Mouse (Mus musculus): ENCODE data around the gene Gm42715. TPM values are rescaled to one million over a fixed set of nuclear protein-coding genes. Genes with fewer than 3 reads are reported as not detected.
A peak's percentile ranks its signal among the peaks of the same experiment; 100 is the strongest.
"Not testable (repeated sequence)": the region's sequence is repeated elsewhere in the genome, so short reads cannot be mapped to it uniquely, and the experiment has no call there.

The Gm42715 gene
- 1 to 10 TPM; 7.6 to 9.2 TPM for total RNA-seq (2021)
- long read RNA-seq = 0 reads

- no peak for DNase-seq (ENCODE audit: low spot score in 2 of 2)
These were observed at the start of gene Gm42715 for GRCm38 (mm10) chr7:127519284-127519683. Gene Gm42715 (plus strand): TSS chr7:127519584.

DNA sequence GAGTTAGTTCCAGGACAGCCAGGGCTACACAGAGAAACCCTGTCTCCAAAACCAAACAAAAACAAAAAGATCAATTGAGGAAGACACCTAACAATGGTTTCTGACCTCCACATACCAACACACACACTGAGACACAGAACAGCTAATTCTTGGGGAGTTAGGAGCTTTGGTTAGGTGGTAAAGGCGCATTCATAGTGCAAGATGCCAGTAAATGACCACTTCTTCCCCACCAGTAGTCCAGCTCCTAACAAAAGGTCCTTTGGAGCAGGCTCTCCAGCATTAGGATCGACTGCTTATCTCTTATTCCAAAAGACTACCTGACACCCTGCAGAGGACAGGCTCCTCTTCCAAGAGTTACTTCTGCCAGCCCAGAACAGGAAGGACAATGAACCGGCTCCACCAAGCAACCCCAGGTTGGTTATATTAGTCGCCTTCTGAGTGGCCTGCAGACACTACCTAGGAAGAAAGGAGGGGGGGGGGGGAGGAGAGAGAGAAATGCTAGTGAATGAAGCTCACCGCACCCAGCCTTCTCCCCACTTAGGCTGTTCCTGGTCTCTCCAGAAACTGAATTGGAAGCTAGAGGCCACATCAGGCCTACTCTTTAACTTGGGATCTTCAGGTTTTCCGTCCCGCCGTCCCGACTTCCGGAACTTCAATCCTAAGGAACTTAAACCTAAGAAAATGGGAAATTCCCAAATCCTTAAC lies 49.2 kb upstream of the Gm42715 start:
- DNase-seq (ENCODE audit: low spot score in 2 of 2) = no peak

DNA sequence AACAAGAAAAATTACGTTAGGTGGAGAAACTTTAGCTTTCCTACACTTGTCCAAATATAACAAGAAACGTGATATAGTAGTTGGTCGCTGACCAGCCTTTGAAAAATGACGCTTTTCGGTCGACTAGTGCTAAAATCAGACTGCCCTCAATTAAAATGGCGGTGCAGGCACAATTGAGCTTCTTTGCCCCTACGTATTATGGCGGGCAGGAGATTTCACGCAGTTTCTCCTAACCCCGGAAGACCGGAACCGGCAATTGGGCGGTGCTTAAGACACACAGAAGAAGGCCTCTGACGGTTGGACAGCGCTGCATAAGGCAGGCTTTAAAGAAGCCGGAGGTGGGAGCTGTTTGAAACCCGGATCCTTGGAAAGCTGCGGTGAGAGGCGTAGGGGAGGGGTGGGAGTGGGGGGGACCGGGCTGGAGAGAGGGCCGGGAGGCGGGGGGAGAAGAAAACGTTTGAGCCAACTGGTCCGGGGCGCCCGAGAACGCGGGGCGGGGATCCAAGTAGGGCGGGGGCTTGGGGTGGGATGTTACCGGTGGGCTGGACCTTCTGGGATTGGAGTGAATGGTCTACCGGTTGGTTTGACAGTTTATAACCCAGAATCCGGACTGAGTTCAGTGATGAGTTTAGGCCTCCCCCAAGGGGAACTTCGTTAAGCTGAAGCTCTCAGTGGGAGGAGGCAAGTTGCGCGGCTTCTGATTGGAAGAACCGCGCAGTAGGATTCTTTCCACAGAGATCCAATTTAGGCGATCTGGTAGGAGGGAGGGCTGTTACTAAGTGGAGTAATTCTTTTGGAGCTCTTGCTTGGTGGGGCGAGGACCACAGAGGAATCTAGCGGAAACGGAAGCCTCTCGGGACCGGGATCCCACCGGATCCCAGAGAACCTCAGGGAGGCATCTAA lies 48.4 kb upstream of the Gm42715 start:
- DNase-seq (ENCODE audit: low spot score in 2 of 2) = peak; percentile 92 to 97

DNA sequence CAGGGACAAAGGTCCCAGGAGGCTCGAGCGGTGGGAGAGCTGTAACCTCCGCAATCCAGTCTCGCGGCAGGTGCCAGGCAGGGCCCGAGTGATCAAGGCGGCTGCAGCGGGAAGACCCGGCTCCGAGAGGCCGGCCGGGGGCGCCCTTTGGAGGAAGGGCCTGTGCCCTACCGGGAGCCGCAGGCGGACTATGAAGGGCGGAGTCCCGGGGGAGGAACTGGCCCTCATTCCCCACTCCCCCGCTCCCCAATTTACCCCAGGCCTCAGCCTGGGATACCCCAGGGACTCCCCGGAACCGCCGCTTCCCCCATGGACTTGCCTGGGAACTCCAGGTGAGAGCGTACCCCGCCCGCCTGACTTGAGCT lies 47.8 kb upstream of the Gm42715 start:
- no peak for DNase-seq (ENCODE audit: low spot score in 2 of 2)

DNA sequence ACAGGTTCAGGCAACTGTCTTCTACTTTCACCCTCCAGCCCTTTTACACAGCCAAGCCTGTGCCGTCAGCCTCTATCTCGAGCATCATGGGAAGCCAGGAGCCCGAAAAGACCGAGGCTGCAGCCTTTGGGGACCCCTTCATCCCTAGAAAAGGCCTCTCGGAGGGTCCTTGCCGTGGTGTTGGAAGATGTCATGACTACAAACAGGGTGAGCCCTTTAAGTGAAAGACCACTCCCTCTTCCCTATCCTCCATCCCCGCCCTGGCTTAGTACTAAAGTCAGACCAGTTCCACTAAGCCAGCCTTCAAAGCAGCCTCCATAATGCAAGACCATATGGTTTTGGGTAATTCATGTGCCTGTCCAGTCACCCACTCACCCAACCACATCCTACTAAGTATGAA lies 47.3 kb upstream of the Gm42715 start:
- peak in 1 of 2 experiments; percentile 39 for DNase-seq (ENCODE audit: low spot score in 2 of 2)

DNA sequence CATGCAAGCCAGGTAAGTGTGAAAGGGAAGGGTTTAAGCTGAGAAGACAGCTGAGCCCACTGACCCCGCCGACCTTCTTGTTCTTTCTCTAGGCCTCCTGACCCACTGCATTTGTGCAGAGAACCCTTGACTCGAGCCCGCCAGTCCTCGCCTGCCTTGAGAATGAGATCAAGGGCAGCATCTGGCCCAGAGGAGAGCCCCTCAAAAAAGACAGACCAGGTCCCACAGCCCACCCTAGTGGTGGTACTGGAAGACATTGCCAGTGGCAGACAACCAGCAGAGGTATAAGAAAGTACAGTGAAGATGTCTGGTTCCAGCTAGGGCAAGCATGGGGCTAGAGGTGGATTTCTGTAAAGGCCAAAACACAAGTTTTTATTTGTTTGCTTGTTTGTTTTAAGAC lies 45.7 kb upstream of the Gm42715 start:
- DNase-seq (ENCODE audit: low spot score in 2 of 2) = no peak

DNA sequence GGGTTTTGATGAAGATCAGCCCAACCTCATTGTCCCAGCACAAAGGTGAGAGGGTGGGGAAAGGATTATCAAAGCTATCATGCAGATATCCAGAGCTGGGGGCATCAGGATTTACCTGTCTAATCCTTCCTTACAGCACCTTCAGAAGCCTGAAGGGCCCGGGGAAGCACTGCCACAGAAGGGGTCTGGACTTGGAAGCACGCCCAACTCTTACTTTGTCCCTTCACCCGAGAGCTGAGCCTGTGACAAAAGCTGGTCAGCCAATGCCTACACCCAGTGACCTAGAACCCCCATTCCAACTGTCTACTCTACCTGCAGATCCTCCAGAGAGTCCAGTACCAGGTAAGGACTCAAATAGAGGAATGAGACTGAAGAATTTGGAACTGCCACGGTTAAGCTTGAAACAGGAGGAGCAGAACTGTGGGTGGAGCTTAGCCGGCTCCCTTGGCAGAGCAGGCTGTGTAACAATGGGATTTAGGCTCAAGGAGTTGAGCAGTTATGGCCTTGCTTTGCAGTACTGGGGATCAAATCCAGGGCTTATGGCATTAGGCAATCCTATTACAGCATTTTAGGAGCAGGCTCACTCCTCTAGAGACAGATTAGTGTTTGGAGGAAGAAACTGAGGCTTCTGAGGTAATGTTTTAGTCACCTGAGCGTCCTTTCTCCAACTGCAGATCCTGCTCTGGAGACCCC lies 44.9 kb upstream of the Gm42715 start:
- DNase-seq (ENCODE audit: low spot score in 2 of 2) = no peak

DNA sequence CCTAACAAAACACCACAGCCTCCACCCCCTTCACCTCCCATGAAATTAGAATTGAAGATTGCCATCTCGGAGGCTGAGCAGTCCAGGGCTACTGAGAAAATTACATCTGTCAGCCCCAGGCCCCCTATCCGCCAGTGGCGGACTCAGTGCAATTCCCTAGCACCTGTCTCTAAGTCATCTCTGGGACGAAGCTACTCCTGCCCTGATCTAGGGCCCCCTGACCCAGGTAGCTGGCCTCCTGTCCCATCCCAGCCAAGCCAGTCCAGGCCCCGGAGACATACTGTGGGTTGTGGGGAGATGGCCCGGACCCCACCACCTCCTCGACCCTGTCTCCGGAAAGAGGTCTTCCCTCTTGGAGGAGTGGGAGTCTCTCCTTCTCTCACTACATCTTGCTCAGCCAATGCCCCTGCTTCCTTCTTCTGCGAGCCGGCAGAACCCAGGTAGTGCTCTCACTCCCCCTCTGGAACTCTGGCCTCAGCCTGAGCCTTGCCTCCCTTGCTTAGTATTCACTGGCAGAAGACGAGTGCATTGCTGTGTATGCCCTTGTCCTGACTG lies 44.1 kb upstream of the Gm42715 start:
- no peak for DNase-seq (ENCODE audit: low spot score in 2 of 2)

GRCm38 (mm10) chr7:127476336-127476735 lies 43.0 kb upstream of the Gm42715 start:
- no peak for DNase-seq (ENCODE audit: low spot score in 2 of 2)

GRCm38 (mm10) chr7:127476855-127477254 lies 42.5 kb upstream of the Gm42715 start:
- DNase-seq (ENCODE audit: low spot score in 2 of 2) = no peak

GRCm38 (mm10) chr7:127477687-127478634 lies 41.4 kb upstream of the Gm42715 start:
- DNase-seq (ENCODE audit: low spot score in 2 of 2) = peak; percentile 99 to 100

GRCm38 (mm10) chr7:127478635-127479317 lies 40.6 kb upstream of the Gm42715 start, which contains the start of gene Fbrs:
Gene Fbrs (plus strand): TSS chr7:127479199.
- peak; percentile 88 to 95 for DNase-seq (ENCODE audit: low spot score in 2 of 2)

DNA sequence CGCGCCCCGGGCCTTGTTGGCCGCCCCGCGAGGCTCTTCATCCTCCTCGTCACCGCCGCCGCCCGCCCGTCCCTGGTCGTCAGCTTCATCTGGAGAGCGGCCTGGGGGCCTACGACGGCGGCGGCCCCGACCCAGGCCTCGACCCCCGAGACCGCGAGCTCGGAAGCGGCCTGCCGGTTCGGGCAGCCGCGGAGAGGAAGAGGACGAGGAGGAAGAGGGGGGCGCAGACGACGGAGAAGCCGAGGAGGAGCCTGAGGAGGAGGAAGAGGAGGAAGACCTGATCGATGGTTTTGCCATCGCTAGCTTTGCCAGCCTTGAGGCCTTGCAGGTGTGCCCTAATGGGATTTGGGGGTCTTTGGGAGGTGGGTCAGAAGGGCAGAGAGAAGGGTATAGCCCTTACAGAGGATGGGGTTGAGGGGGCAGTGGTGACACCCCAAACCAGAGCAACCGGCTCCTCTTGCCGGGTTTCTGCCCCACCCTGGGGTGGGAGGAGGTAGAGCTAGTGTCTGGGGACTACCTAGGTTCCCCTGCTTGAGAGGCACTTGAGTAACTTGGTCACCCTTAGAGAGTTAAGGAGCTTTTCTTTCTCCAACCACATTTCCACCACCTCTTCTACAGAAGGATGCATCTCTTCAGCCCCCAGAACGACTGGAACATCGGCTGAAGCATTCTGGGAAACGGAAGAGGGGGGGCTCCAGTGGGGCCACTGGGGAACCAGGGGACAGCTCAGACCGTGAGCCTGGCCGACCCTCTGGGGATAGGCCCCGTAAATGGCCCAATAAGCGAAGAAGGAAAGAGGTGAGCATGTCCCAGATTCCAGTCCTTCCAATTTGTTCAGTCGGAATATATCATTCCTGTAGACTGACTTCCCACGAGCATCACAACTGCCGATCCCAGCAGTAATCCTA lies 39.8 kb upstream of the Gm42715 start:
- no peak for DNase-seq (ENCODE audit: low spot score in 2 of 2)

DNA sequence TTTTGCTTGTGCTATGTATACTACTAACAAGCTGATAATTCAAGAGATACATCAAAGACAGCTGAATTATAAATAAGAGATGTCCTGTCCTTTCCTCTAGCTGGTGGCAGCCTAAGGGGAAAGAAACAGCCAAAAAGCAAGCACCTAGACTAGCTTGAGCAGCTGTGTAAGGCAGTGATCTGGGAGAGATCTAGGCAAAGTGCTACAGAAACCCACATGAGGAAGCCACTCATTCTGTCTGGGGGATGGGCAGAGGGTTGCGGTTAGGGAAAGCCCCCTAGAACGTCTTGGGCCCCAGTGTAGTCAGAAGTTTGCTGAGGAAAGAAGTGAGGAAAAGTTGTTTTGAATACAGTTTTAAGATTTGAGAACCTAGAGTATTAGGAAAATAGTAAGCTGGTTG lies 39.1 kb upstream of the Gm42715 start:
- DNase-seq (ENCODE audit: low spot score in 2 of 2) = no peak

GRCm38 (mm10) chr7:127485416-127485815 lies 34.0 kb upstream of the Gm42715 start:
- no peak for DNase-seq (ENCODE audit: low spot score in 2 of 2)

DNA sequence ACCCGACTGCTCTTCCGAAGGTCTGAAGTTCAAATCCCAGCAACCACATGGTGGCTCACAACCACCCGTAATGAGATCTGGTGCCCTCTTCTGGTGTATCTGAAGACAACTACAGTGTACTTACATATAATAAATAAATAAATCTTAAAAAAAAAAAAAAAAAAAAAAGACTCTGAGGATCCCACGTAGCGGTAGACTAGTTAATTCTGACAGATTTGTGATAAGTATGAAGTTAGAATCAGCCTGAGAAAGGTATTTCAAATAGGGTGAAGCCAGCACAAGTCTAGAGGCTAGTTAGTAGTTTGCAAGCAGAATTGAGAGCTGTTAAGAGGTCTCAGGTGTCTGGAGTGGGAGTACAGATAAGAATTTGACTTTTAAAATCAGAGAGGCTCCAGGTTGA lies 31.0 kb upstream of the Gm42715 start:
- DNase-seq (ENCODE audit: low spot score in 2 of 2) = not testable (repeated sequence)

- no peak for DNase-seq (ENCODE audit: low spot score in 2 of 2)
These were observed 29.4 kb upstream of the Gm42715 start for GRCm38 (mm10) chr7:127489982-127490381.

GRCm38 (mm10) chr7:127491846-127492245 lies 27.5 kb upstream of the Gm42715 start:
- no peak for DNase-seq (ENCODE audit: low spot score in 2 of 2)

GRCm38 (mm10) chr7:127494648-127495047 lies 24.7 kb upstream of the Gm42715 start:
- DNase-seq (ENCODE audit: low spot score in 2 of 2) = no peak

Measured in layer of hippocampus, adult 18-20 months (tissue).